Mouse (Mus musculus): ENCODE measurements around the gene Gm17490.

DNA sequence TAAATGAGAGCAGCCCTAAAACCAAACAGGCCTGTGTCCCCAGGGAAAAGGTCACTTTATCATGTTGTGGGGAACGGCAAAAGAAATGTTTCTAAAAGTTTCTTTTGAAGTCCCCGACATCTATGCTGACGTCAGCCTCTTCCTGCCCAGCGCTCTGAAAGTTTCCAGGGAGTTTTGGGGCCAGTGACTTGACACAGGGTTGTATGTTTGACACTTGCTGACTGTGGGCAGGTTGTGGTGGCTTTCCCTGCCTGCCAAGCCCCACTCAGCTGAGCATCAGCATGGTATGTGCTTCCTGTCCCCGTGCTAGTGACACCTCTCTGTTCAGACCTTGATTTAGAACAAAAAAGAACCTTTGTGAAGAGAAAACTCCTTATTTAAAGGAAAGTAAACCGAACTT, 27.3 kb upstream of the Gm17490 start:
- TF ChIP-seq POLR2A (IDR thresholded peaks at IDR 0.05; ENCODE audit: insufficient read depth, low read length) (no peak), CTCF (IDR thresholded peaks at IDR 0.05; ENCODE audit: low read depth, low read length) (no peak)
